48 mouse cellular contexts compared by ENCODE assay signal in genomic region chr16:43645879-43646278, GRCm38 (mm10). TPM values are rescaled to one million over a fixed set of nuclear protein-coding genes. Genes with fewer than 3 reads are reported as not detected.
"Had no signal": no experiment of that assay in that cellular context is flagged by ENCODE, and none has a peak within 500 bp of the region (broad histone marks: within the 10 kb centered on the region; RNA-seq: fewer than 3 reads in every experiment).

No protein-coding gene starts in this region.

- H3K36me3 ChIP-seq: heart, embryonic 10.5 days; heart, embryonic 13.5 days; heart, embryonic 15.5 days; hindbrain, embryonic 12.5 days; intestine, embryonic 15.5 days; kidney, embryonic 15.5 days had no signal

- H3K27ac ChIP-seq: heart, embryonic 10.5 days; heart, embryonic 13.5 days; heart, embryonic 15.5 days; hindbrain, embryonic 10.5 days; hindbrain, embryonic 12.5 days; hindbrain, embryonic 13.5 days; hindbrain, embryonic 14.5 days; hindbrain, embryonic 15.5 days; hindbrain, postnatal 0 days; intestine, embryonic 15.5 days; kidney, embryonic 15.5 days; kidney, postnatal 0 days; layer of hippocampus, adult 2 months had no signal

- ATAC-seq: hindbrain, embryonic 16.5 days; hindbrain, postnatal 0 days; inflammation-experienced regulatory T-cells, adult 6 months; intestine, embryonic 15.5 days; intestine, embryonic 16.5 days; intestine, postnatal 0 days had no signal

- H3K4me3 ChIP-seq: heart, embryonic 10.5 days; heart, embryonic 12.5 days; heart, embryonic 13.5 days; heart, embryonic 15.5 days; hindbrain, embryonic 10.5 days; hindbrain, embryonic 12.5 days; hindbrain, embryonic 13.5 days; hindbrain, embryonic 15.5 days; intestine, embryonic 15.5 days; kidney, embryonic 15.5 days; layer of hippocampus, adult 2 months had no signal

- H3K9ac ChIP-seq: heart, embryonic 12.5 days; heart, embryonic 13.5 days; heart, embryonic 15.5 days; hindbrain, embryonic 12.5 days; hindbrain, embryonic 13.5 days; hindbrain, embryonic 14.5 days; hindbrain, embryonic 15.5 days; intestine, embryonic 15.5 days; kidney, embryonic 15.5 days had no signal

- H3K4me1 ChIP-seq: heart, embryonic 15.5 days; hindbrain, embryonic 10.5 days; hindbrain, embryonic 12.5 days; hindbrain, embryonic 13.5 days; hindbrain, embryonic 15.5 days; intestine, embryonic 15.5 days; kidney, embryonic 15.5 days had no signal

- DNase-seq: heart, postnatal 10 days; heart, postnatal 14 days; heart, postnatal 36 days; heart, postnatal 4 days; kidney, adult 11 months; kidney, adult 18-20 months; kidney, adult 2 months; kidney, adult 8-10 months; kidney, adult 9 months; kidney, postnatal 10 days; kidney, postnatal 14 days; kidney, postnatal 25 days; kidney, postnatal 36 days; kidney, postnatal 4 days; layer of hippocampus, adult 9-11 months; layer of hippocampus, postnatal 36 days had no signal

- H3K27me3 ChIP-seq: heart, embryonic 12.5 days; heart, embryonic 13.5 days; heart, embryonic 15.5 days; hindbrain, embryonic 12.5 days; hindbrain, embryonic 13.5 days; hindbrain, embryonic 15.5 days; intestine, embryonic 15.5 days; kidney, embryonic 15.5 days had no signal

- H3K9me3 ChIP-seq: heart, embryonic 10.5 days; heart, embryonic 12.5 days; heart, embryonic 13.5 days; heart, embryonic 15.5 days; hindbrain, embryonic 10.5 days; hindbrain, embryonic 12.5 days; hindbrain, embryonic 13.5 days; hindbrain, embryonic 15.5 days; intestine, embryonic 15.5 days; kidney, embryonic 15.5 days had no signal

- H3K4me2 ChIP-seq: heart, embryonic 11.5 days; heart, embryonic 12.5 days; heart, embryonic 13.5 days; heart, embryonic 15.5 days; hindbrain, embryonic 12.5 days; hindbrain, embryonic 13.5 days; hindbrain, embryonic 14.5 days; hindbrain, embryonic 15.5 days; intestine, embryonic 15.5 days; kidney, embryonic 15.5 days had no signal

RNA-seq across cellular contexts. Expression of gene Tigit, which starts 18.1 kb away (rescaled TPM):
- total RNA-seq: heart, postnatal 10 days; heart, postnatal 14 days; heart, postnatal 25 days; heart, postnatal 36 days; heart, postnatal 4 days; hematopoietic stem cell, adult 5-6 weeks; hindbrain, postnatal 0 days; layer of hippocampus, adult 18-20 months; layer of hippocampus, adult 2 months; layer of hippocampus, adult 8-10 months; layer of hippocampus, postnatal 10 days; layer of hippocampus, postnatal 14 days; layer of hippocampus, postnatal 25 days; layer of hippocampus, postnatal 36 days had no signal
- polyA plus RNA-seq: heart, embryonic 10.5 days; heart, embryonic 11.5 days; heart, embryonic 12.5 days; heart, embryonic 13.5 days; heart, embryonic 14.5 days; heart, embryonic 15.5 days; heart, postnatal 0 days; hindbrain, embryonic 10.5 days; hindbrain, embryonic 11.5 days; hindbrain, embryonic 12.5 days; hindbrain, embryonic 13.5 days; hindbrain, embryonic 14.5 days; hindbrain, embryonic 15.5 days; hindbrain, embryonic 16.5 days; intestine, embryonic 14.5 days; intestine, embryonic 15.5 days; intestine, embryonic 16.5 days; intestine, postnatal 0 days; kidney, embryonic 14.5 days; kidney, embryonic 15.5 days; kidney, embryonic 16.5 days; kidney, postnatal 0 days had no signal
